ENCODE assay signal across 8 mouse cellular contexts in genomic region chr9:44882436-44882980, GRCm38 (mm10). TPM values are rescaled to one million over a fixed set of nuclear protein-coding genes. Genes with fewer than 3 reads are reported as not detected.
A peak's percentile ranks its signal among the peaks of the same experiment; 100 is the strongest.
DNase-seq lines count a peak whose midpoint lies in the region; ATAC-seq and TF ChIP-seq lines count a peak whose summit lies in the region.

No protein-coding gene starts in this region.

- no peak for TF ChIP-seq POLR2A in bone marrow, adult 2 months (IDR thresholded peaks at IDR 0.05; ENCODE audit: borderline replicate concordance, control insufficient read depth, low read depth, low read length)

- intact Hi-C loops in heart, postnatal 14 days (cut with DNase I) = no loop called here

- peaks cover 20% of the 10 kb centered on the region for H3K27me3 ChIP-seq in G1E (ENCODE audit: insufficient read depth, low read length)

- ATAC-seq in G1E (ENCODE audit: extremely low read depth, insufficient number of reproducible peaks, low FRiP score, poor library complexity, severe bottlenecking) = no peak
- ATAC-seq in erythroid progenitor cell, adult 5-6 weeks (replicated peaks; ENCODE audit: low FRiP score, poor library complexity, severe bottlenecking) = 0 out of 2 replicates have a peak, but pooled peaks have one; percentile 21

- WGBS in bone marrow, adult 2 months = 0% methylated on average over 26 of the region's 27 CpGs

- no peak overlapping the region for H3K27ac ChIP-seq in bone marrow, adult 2 months (ENCODE audit: control insufficient read depth, insufficient read depth, low read depth, low read length, poor library complexity)

- no peak for TF ChIP-seq CTCF in G1E (IDR thresholded peaks at IDR 0.05; ENCODE audit: low read depth, low read length)
- TF ChIP-seq CTCF in bone marrow, adult 2 months (IDR thresholded peaks at IDR 0.05; ENCODE audit: control insufficient read depth, insufficient read depth, low read length) = no peak

- peaks cover 17% of the 10 kb centered on the region for H3K36me3 ChIP-seq in G1E (replicated peaks)

- peak; percentile 69 for DNase-seq in G1E (ENCODE audit: low spot score)
- peak; percentile 18 to 56 for DNase-seq in heart, postnatal 14 days
- DNase-seq in kidney, postnatal 4 days = peak; percentile 73 to 81
- peak; percentile 48 for DNase-seq in lung, postnatal 36 days
- DNase-seq in right cerebral cortex, adult 2 months (ENCODE audit: low spot score in 2 of 2) = peak; percentile 43 to 55
- peak; percentile 54 for DNase-seq in yolk sac, embryonic 10.5 days (ENCODE audit: low spot score)

- H3K4me1 ChIP-seq in G1E (ENCODE audit: insufficient read depth, low read depth, low read length) = peaks cover 40% of the 10 kb centered on the region
- H3K4me1 ChIP-seq in bone marrow, adult 2 months (ENCODE audit: control insufficient read depth, insufficient read depth, low read length) = peaks cover 3% of the 10 kb centered on the region; the same call in 1 of the 2 replicates

- no peaks in the 10 kb centered on the region for H3K9me3 ChIP-seq in G1E (replicated peaks)

- H3K4me3 ChIP-seq in G1E (ENCODE audit: low read depth, low read length) = peak overlapping the region; percentile 90
- peak overlapping the region; percentile 95 for H3K4me3 ChIP-seq in bone marrow, adult 2 months (replicated peaks; ENCODE audit: control insufficient read depth, low read depth, low read length)

RNA-seq across cellular contexts. Expression of gene Kmt2a, which starts 1.4 kb away (rescaled TPM):
- total RNA-seq in G1E (2014; fragmentation: Nextera tagmentation) = 143 TPM in 2 replicates
- 5.9 and 6.3 TPM in 2 replicates for total RNA-seq in G1E (2017)
- 8.9 and 10.0 TPM in 2 replicates for polyA plus RNA-seq in G1E (2012)
- polyA plus RNA-seq in bone marrow, adult 2 months (2011; ENCODE audit: insufficient read depth, insufficient read length, low replicate concordance, missing spikeins) = 23.2 and 39.1 TPM in 2 replicates
- total RNA-seq in erythroid progenitor cell, adult 5-6 weeks (2015; ENCODE audit: low replicate concordance) = 59.5 and 91.4 TPM in 2 replicates
- total RNA-seq in erythroid progenitor cell, adult 5-6 weeks (2017; ENCODE audit: low replicate concordance) = 18.1 and 23.3 TPM in 2 replicates
- total RNA-seq in heart, postnatal 14 days (2021) = 10 to 100 TPM; 29.2 to 31.5 TPM

RNA-seq across cellular contexts. Expression of gene Atp5l, which starts 38.0 kb away (rescaled TPM):
- total RNA-seq in G1E (2014; fragmentation: Nextera tagmentation) (68.9 and 73.1 TPM in 2 replicates), G1E (2017) (130 and 149 TPM in 2 replicates)
- polyA plus RNA-seq in G1E (2012) = 32.8 and 41.5 TPM in 2 replicates
- 242 and 287 TPM in 2 replicates for polyA plus RNA-seq in bone marrow, adult 2 months (2011; ENCODE audit: insufficient read depth, insufficient read length, low replicate concordance, missing spikeins)
- total RNA-seq in erythroid progenitor cell, adult 5-6 weeks (2015; ENCODE audit: low replicate concordance) = 236 and 252 TPM in 2 replicates
- total RNA-seq in erythroid progenitor cell, adult 5-6 weeks (2017; ENCODE audit: low replicate concordance) = 17.0 and 145 TPM in 2 replicates
- 1,000 to 10,000 TPM; 1,504 to 1,510 TPM for total RNA-seq in heart, postnatal 14 days (2021)

Comparison
In these comparisons a context has a peak if more than half of its experiments do, and no peak if none do; other contexts are left out.
1. RNA of gene Atp5l, which starts 38.0 kb away (total RNA-seq): 1,504 to 1,510 TPM in heart, postnatal 14 days; 17.0 to 252 TPM in erythroid progenitor cell, adult 5-6 weeks and 68.9 to 149 TPM in G1E; every median in the first group is over 4 times any median in the second.
2. Peak in every context shown above with its lines, with median percentiles within 50 percentile points of each other: DNase-seq.